Mouse (Mus musculus) lung, embryonic 15.5 days (tissue): Measurements from ENCODE around the gene Hibch. TPM values are rescaled to one million over a fixed set of nuclear protein-coding genes. Genes with fewer than 3 reads are reported as not detected.

Source experiments
- ATAC-seq: fragments of 200-750 bp; cut with Nextera tagmentation; 2 replicates; pipeline ENCODE4 v1.8.0; 2017; ENCODE audit warnings: moderate number of reproducible peaks, borderline replicate concordance; ENCODE audit not compliant: low FRiP score, low TSS enrichment; ENCODE audit errors: extremely low read depth
- H3K27ac ChIP-seq: fragments of 300-500 bp; sonication (generic); 2 replicates; pipeline ENCODE4 v1.5.1; 2015; ENCODE audit warnings: moderate library complexity, mild to moderate bottlenecking, inconsistent platforms
- H3K27me3 ChIP-seq: fragments of 300-500 bp; sonication (generic); 2 replicates; pipeline ENCODE4 v1.6.1; 2015; ENCODE audit warnings: inconsistent platforms
- H3K36me3 ChIP-seq: fragments of 300-500 bp; sonication (generic); 2 replicates; pipeline ENCODE4 v1.6.1; 2015; ENCODE audit warnings: inconsistent platforms
- H3K4me1 ChIP-seq: fragments of 300-500 bp; sonication (generic); 2 replicates; pipeline ENCODE4 v1.6.1; 2015; ENCODE audit warnings: inconsistent platforms
- H3K4me2 ChIP-seq: fragments of 300-500 bp; sonication (generic); 2 replicates; pipeline ENCODE4 v1.6.1; 2015; ENCODE audit warnings: inconsistent platforms, mild to moderate bottlenecking, moderate library complexity
- H3K4me3 ChIP-seq: fragments of 300-500 bp; sonication (generic); 2 replicates; pipeline ENCODE4 v1.5.1; 2015; ENCODE audit warnings: mild to moderate bottlenecking, inconsistent platforms
- H3K9ac ChIP-seq: fragments of 300-500 bp; sonication (generic); 2 replicates; pipeline ENCODE4 v1.6.1; 2015; ENCODE audit warnings: inconsistent platforms
- H3K9me3 ChIP-seq: fragments of 300-500 bp; sonication (generic); 2 replicates; pipeline ENCODE4 v1.6.1; 2016; ENCODE audit warnings: inconsistent platforms
- WGBS: fragments of 180-500 bp; shearing (Covaris S2); methylation state at CpG from one replicate; pipeline ENCODE4 v1.1.7; 2015; 5-methylcytosine and 5-hydroxymethylcytosine counted together
- polyA plus RNA-seq: library from polyadenylated mRNA; unstranded; fragments of >200 nt; fragmentation: Nextera tagmentation; extraction: Ambion mirVana; gene quantifications from 2 replicates; pipeline ENCODE4 v1.2.1, GENCODE M21; 2015

Hibch gene
- polyA plus RNA-seq, 1 experiment from 2014 or later = 19.5 TPM

DNA sequence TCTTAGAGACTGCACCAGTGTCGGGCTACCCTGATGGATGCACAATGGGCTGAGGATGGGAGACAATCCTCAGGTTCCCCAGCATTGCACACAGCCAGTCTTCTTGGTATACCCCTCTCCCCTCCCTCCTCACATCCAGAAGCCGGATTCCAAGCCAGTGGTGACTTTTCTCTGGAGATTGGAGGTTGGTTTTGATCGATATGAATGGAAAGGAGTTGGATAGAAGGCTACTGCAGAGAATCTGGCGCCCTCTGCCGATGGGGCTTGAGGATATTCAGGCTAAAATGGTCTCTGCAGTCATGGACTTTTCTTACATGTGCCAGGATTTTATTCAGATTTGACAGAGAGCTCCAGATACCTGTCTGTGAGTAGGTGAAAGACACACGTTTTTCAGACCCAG lies 110.4 kb downstream of the Hibch start:
- Histone ChIP-seq H3K4me3 (no peak overlapping the region), H3K27me3 (no peaks in the 10 kb centered on the region), H3K4me2 (no peak overlapping the region), H3K27ac (no peak overlapping the region), H3K9me3 (no peaks in the 10 kb centered on the region), H3K4me1 (peaks cover 13% of the 10 kb centered on the region), H3K36me3 (no peaks in the 10 kb centered on the region), H3K9ac (no peak overlapping the region)
- ATAC-seq = no peak
- 31% methylated on average over 6 of the region's 6 CpGs for WGBS

DNA sequence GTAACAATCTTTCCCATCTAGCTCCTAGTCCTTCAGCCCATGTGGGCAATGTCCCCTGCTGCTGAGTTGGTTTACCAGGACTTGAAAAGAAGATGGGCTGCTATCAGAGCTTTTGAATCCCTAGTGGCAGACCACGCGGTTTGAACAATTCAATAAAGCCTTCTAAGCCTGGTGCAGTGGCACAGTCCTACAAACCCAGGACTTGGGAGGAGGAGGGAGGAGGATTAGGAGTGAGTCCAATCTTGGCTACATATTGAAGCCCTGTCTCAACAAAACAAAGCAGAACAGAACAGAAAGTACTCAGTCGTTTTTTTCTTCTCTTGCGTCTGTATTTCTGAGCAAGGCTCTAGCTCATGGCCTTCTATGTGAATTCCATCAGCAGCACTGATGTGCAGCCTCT lies 112.0 kb downstream of the Hibch start:
- Histone ChIP-seq H3K4me1 (peaks cover 11% of the 10 kb centered on the region), H3K27ac (no peak overlapping the region), H3K9ac (no peak overlapping the region), H3K36me3 (no peaks in the 10 kb centered on the region), H3K9me3 (no peaks in the 10 kb centered on the region), H3K4me2 (no peak overlapping the region), H3K27me3 (no peaks in the 10 kb centered on the region), H3K4me3 (no peak overlapping the region)
- 68% methylated on average over 4 of the region's 4 CpGs for WGBS
- no peak for ATAC-seq

DNA sequence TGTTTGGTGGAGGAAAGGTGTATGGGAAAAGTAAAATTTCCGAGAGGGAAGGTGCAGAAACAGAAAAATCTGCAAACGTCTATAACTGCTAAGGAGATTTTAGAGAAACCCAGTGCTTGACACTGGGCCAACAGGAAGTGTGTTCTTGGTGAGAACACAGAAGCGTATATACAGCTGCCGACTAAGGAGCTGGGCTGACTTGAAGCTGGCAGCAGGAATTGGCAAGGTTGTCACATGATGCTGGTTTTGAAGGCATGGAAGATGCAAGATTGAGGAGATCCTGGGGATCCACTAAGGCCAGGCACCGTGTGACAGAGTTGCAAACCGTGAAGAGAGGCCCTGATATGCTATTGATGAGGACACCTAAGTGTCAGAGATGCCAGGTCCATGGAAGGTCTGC lies 115.5 kb downstream of the Hibch start:
- H3K36me3 ChIP-seq = no peaks in the 10 kb centered on the region
- ATAC-seq = no peak
- no peak overlapping the region for H3K27ac ChIP-seq
- no peak overlapping the region for H3K4me2 ChIP-seq
- WGBS = 39% methylated on average over 6 of the region's 6 CpGs
- no peaks in the 10 kb centered on the region for H3K4me1 ChIP-seq
- no peaks in the 10 kb centered on the region for H3K27me3 ChIP-seq
- no peak overlapping the region for H3K9ac ChIP-seq
- H3K4me3 ChIP-seq = no peak overlapping the region
- H3K9me3 ChIP-seq = no peaks in the 10 kb centered on the region

DNA sequence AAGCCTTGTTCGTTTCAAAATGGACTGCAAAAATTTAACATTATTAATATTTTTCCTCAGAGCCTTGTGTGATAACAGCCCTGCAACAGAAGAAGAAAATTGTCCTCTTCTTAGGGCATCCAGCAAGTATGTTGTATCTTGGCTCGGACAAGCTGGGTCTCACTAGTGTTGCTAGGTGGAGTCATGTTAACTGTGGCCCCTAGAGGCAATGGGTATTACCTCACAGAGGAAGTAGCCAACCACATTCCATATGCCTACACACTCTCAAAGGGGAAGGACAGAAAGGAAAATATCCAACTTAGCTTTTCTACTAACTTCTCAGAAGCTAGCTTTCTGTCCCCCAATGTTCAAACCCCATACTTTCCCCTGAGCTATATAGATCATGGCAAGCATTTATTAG lies 118.4 kb downstream of the Hibch start:
- no peak for ATAC-seq
- Histone ChIP-seq H3K36me3 (no peaks in the 10 kb centered on the region), H3K4me2 (no peak overlapping the region), H3K4me3 (no peak overlapping the region), H3K27ac (no peak overlapping the region), H3K4me1 (no peaks in the 10 kb centered on the region), H3K9me3 (no peaks in the 10 kb centered on the region), H3K9ac (no peak overlapping the region), H3K27me3 (no peaks in the 10 kb centered on the region)
- 76% methylated on average over 2 of the region's 2 CpGs for WGBS

- Histone ChIP-seq H3K27me3 (no peaks in the 10 kb centered on the region), H3K27ac (no peak overlapping the region), H3K4me1 (no peaks in the 10 kb centered on the region), H3K9me3 (no peaks in the 10 kb centered on the region), H3K4me2 (no peak overlapping the region), H3K9ac (no peak overlapping the region), H3K36me3 (no peaks in the 10 kb centered on the region), H3K4me3 (no peak overlapping the region)
- no peak for ATAC-seq
- WGBS = 70% methylated on average over 8 of the region's 8 CpGs
Measured at GRCm38 (mm10) chr1:52964581-52964980, 119.9 kb downstream of the Hibch start.

Other genes with a start within 250 kb of the Hibch start
- 9.6 and 9.8 TPM in 2 replicates for gene Nemp2, start 214.2 kb upstream of the Hibch start, polyA plus RNA-seq
- 2.5 and 2.8 TPM in 2 replicates for gene Mfsd6, start 117.5 kb upstream of the Hibch start, polyA plus RNA-seq
- gene Inpp1, start 27.2 kb upstream of the Hibch start, polyA plus RNA-seq = 15.6 and 16.1 TPM in 2 replicates
- gene 1700019D03Rik, start 175.2 kb downstream of the Hibch start, polyA plus RNA-seq = 3.0 and 3.4 TPM in 2 replicates
- 0.14 TPM in 1 of 2 replicates, not detected in the other for gene Mstn, start 216.7 kb downstream of the Hibch start, polyA plus RNA-seq